Mouse (Mus musculus) limb, embryonic 14.5 days (tissue): Measurements from ENCODE around the gene Snta1. TPM values are rescaled to one million over a fixed set of nuclear protein-coding genes. Genes with fewer than 3 reads are reported as not detected.

Experiments used
- ATAC-seq: fragments of 200-750 bp; cut with Nextera tagmentation; 2 replicates; pipeline ENCODE4 v1.8.0; 2017; ENCODE audit warnings: low read depth, moderate number of reproducible peaks, moderate TSS enrichment; ENCODE audit not compliant: low FRiP score
- DNase-seq: peaks from one replicate; pipeline ENCODE4 v3.0.0-alpha.2; 2015; ENCODE audit warnings: low spot score
- H3K27ac ChIP-seq: fragments of 300-500 bp; sonication (generic); replicated peaks from 2 replicates; pipeline ENCODE4 v1.5.1; 2014; ENCODE audit warnings: low read depth, mild to moderate bottlenecking, low read length, moderate library complexity, mixed read lengths
- H3K27me3 ChIP-seq: fragments of 300-500 bp; sonication (generic); 2 replicates; pipeline ENCODE4 v1.6.1; 2014; ENCODE audit warnings: low read length, mixed read lengths; ENCODE audit not compliant: control insufficient read depth, insufficient read depth
- H3K36me3 ChIP-seq: fragments of 300-500 bp; sonication (generic); 2 replicates; pipeline ENCODE4 v1.6.1; 2014; ENCODE audit warnings: mild to moderate bottlenecking, low read length, moderate library complexity, mixed read lengths; ENCODE audit not compliant: control insufficient read depth, insufficient read depth
- H3K4me1 ChIP-seq: fragments of 300-500 bp; sonication (generic); 2 replicates; pipeline ENCODE4 v1.6.1; 2014; ENCODE audit warnings: antibody characterized with exemption, low read length, mixed read lengths; ENCODE audit not compliant: control insufficient read depth, insufficient read depth
- H3K4me2 ChIP-seq: fragments of 300-500 bp; sonication (generic); replicated peaks from 2 replicates; pipeline ENCODE4 v1.6.1; 2014; ENCODE audit warnings: low read depth, mild to moderate bottlenecking, low read length, moderate library complexity; ENCODE audit not compliant: severe bottlenecking
- H3K4me3 ChIP-seq: fragments of 300-500 bp; sonication (generic); replicated peaks from 2 replicates; pipeline ENCODE4 v1.5.1; 2014; ENCODE audit warnings: low read length
- H3K9ac ChIP-seq: fragments of 300-500 bp; sonication (generic); 2 replicates; pipeline ENCODE4 v1.6.1; 2014; ENCODE audit warnings: mild to moderate bottlenecking, low read depth, low read length, moderate library complexity; ENCODE audit not compliant: severe bottlenecking
- H3K9me3 ChIP-seq: fragments of 300-500 bp; sonication (generic); 2 replicates; pipeline ENCODE4 v1.6.1; 2016; ENCODE audit warnings: low read length; ENCODE audit not compliant: control insufficient read depth
- POLR2A ChIP-seq: fragments of 200-500 bp; IDR thresholded peaks from 2 replicates; pipeline ENCODE4 v1.8.0; 2012; ENCODE audit warnings: inconsistent platforms, mild to moderate bottlenecking, moderate library complexity, borderline replicate concordance; ENCODE audit not compliant: insufficient read depth, insufficient read length; ENCODE audit errors: extremely low read depth
- WGBS: fragments of 180-500 bp; shearing (Covaris S2); extraction: QIAGEN DNeasy Blood & Tissue Kit; methylation state at CpG from one replicate; pipeline ENCODE4 v1.1.7; 2014; 5-methylcytosine and 5-hydroxymethylcytosine counted together
- polyA plus RNA-seq, 2 experiments: library from polyadenylated mRNA; depleted of rRNA in 1 of 2; stranded (reverse) in 1 of 2; unstranded in 1 of 2; fragments of >200 nt; fragmentation: Nextera tagmentation in 1 of 2; extraction: Ambion mirVana in 1 of 2; gene quantifications; 2 replicates each; pipeline versions ENCODE4 v1.2.1 to v1.2.3; 2012 to 2014

Snta1 gene
- polyA plus RNA-seq (2012; rRNA removed) (11.0 and 14.9 TPM in 2 replicates), polyA plus RNA-seq (2014; fragmentation: Nextera tagmentation; extraction: Ambion mirVana) (5.0 and 5.2 TPM in 2 replicates)

DNA sequence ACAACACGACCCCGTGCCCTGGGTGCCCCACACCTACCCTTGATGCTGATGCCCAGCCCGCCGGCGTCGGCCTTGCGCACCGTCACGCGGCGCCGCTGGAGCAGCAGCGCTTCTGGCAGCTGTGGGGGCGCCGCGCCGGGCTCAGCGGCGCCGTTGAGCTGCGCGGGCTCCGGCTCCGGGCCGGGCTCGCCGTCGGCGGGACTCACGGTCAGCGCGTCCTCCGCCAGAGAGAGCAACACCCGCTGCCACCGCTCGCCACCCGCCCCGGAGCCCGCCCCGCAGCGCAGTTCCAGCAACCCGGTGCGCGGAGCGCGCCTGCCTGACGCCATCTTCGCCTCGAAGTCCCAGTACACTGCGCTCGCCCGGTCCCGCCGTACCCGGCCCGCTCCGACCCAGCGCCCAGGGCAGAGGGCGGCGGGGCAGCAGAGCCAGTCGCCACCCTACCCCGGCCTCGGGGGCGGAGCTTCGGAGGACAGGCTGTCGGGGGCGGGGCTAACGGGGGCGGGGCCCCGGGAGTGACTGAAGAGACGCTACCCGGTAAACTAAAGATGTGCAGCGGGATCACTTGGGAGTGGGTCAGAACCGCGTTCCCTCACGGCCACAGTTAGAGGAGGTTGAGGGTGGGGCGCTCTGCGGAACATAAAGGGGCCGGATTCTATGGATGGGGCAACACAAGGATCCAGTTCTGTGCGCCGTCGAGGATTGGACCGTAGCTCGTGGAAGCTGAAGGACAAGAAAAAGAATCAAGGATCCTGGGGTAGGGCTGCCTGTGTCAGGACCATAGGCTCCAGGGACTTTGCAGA lies at the start of gene Snta1:
Snta1 (minus strand) TSS at position 457 of the 803 bp plus-strand sequence.
- H3K27me3 ChIP-seq: no peaks in the 10 kb centered on the region; the same call in 1 of the 2 replicates
- H3K4me2 ChIP-seq: peak within 1 kb of the TSS; percentile 71
- H3K4me1 ChIP-seq: peaks cover 33% of the 10 kb centered on the region
- peak within 1 kb of the TSS; percentile 69 for H3K4me3 ChIP-seq
- peak within 1 kb of the TSS; percentile 65 for H3K9ac ChIP-seq
- H3K27ac ChIP-seq: no peak within 1 kb of the TSS
- no peaks in the 10 kb centered on the region for H3K9me3 ChIP-seq
- no peaks in the 10 kb centered on the region for H3K36me3 ChIP-seq
- DNase-seq (no peak), ATAC-seq (peak; percentile 72)
- WGBS: 4% methylated on average over 63 of the region's 84 CpGs
- 0 out of 2 replicates have a peak, but pooled peaks have one; percentile 26 for TF ChIP-seq POLR2A

DNA sequence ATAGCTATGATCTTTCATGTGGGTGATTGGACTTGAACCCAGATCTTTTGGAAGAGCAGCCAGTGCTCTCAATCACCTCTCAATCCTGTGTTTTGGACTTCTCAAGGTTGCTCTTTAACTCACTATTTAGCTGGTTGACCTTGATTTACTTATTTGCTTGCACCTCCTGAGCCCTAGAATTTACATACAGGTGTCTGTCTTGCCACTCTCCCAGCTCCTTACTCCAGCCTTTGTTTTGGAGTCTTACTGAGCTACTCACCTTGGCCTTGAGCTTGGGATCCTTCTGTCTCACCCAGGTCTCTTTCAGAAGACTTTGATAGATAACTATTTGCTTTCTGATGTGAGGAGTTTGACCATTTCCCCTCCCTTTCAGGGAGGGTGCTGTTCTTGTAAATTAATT lies 48.7 kb upstream of the Snta1 start:
- Histone ChIP-seq H3K9ac (no peak overlapping the region), H3K4me3 (no peak overlapping the region), H3K27ac (no peak overlapping the region), H3K36me3 (no peaks in the 10 kb centered on the region), H3K9me3 (no peaks in the 10 kb centered on the region), H3K27me3 (no peaks in the 10 kb centered on the region), H3K4me1 (peaks cover 24% of the 10 kb centered on the region), H3K4me2 (no peak overlapping the region)
- DNase-seq (no peak), ATAC-seq (no peak)
- TF ChIP-seq POLR2A: no peak

DNA sequence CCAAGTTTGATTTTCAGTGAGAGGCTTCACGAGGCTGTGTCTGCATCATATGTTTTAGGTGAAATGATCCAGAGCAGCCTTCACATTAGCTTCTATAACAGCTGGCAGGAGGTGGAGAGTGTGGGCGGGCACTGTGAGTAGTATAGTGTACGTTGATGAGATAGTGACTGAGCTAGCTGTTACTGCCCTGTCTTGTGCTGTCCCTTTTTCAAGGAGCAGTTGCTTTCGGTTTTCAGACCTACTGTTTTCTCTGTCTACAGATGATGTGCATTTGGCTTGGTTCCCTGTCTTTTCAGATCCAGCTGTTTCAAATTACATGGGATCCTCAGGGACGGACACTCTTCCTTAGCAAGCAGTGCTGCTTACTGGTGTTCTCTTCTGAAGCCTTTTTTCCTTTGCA lies 47.9 kb upstream of the Snta1 start:
- 25% methylated on average over 5 of the region's 5 CpGs for WGBS
- DNase-seq: peak; percentile 68
- H3K9ac ChIP-seq: no peak overlapping the region
- H3K4me3 ChIP-seq: no peak overlapping the region
- H3K4me1 ChIP-seq: peaks cover 24% of the 10 kb centered on the region
- H3K9me3 ChIP-seq: no peaks in the 10 kb centered on the region
- no peak overlapping the region for H3K27ac ChIP-seq
- peak; percentile 62 for ATAC-seq
- TF ChIP-seq POLR2A: no peak
- H3K4me2 ChIP-seq: no peak overlapping the region
- no peaks in the 10 kb centered on the region for H3K36me3 ChIP-seq
- H3K27me3 ChIP-seq: no peaks in the 10 kb centered on the region

DNA sequence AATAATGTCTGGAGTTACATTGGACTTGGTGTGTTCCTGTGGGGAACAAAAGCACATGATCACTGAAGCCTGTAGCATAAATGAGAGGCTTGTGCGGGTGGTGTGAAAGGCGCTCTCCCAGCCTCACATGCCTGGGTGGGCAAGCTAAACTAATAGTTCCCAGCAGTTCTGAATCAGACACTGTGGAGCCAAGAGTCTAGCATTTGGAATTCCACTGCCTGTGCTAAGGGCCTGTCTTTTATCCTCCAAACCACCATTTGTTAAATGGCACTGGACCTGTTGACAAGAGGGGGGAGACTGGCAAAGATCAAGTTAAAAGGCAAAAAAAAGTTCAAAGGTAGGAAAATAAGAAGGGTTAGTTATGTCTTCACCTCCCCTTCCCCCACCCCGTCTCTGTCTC lies 46.7 kb upstream of the Snta1 start:
- Histone ChIP-seq H3K4me2 (no peak overlapping the region), H3K27me3 (no peaks in the 10 kb centered on the region), H3K27ac (peak overlapping the region; percentile 48; the same call in 1 of the 2 replicates), H3K4me1 (peaks cover 19% of the 10 kb centered on the region), H3K4me3 (no peak overlapping the region), H3K9me3 (no peaks in the 10 kb centered on the region), H3K9ac (no peak overlapping the region), H3K36me3 (no peaks in the 10 kb centered on the region)
- peak; percentile 58 for DNase-seq
- no peak for ATAC-seq
- no peak for TF ChIP-seq POLR2A
- 24% methylated on average over 3 of the region's 3 CpGs for WGBS

DNA sequence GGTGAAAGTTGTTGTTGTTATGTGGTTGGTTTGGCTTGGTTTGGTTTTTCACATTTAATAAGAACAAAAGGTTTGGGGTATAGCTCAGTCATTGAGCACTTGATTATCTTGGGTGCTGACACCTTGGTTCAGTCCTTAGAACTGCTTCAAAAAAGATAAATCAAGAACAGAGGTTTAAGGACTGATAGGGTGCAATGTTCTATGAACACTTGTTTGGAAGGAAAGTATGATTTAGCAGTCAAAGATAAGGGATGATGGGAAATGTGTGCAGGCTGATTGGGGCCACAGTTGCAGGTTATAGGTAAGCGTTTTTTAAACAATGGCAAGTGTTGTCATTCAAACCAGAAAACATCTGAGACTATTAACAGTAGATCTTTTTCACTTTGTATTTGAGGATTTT lies 46.2 kb upstream of the Snta1 start:
- H3K9ac ChIP-seq: no peak overlapping the region
- H3K27ac ChIP-seq: no peak overlapping the region; the same call in 1 of the 2 replicates
- TF ChIP-seq POLR2A: no peak
- ATAC-seq (no peak), DNase-seq (no peak)
- no peaks in the 10 kb centered on the region for H3K27me3 ChIP-seq
- H3K9me3 ChIP-seq: no peaks in the 10 kb centered on the region
- peaks cover 19% of the 10 kb centered on the region for H3K4me1 ChIP-seq
- WGBS: 63% methylated on average over 1 of the region's 1 CpGs
- no peak overlapping the region for H3K4me2 ChIP-seq
- H3K36me3 ChIP-seq: no peaks in the 10 kb centered on the region
- H3K4me3 ChIP-seq: no peak overlapping the region
